Mouse (Mus musculus) lung, postnatal 10 days (tissue): ENCODE data around the gene Mindy2.
"Not testable (repeated sequence)": the region's sequence is repeated elsewhere in the genome, so short reads cannot be mapped to it uniquely, and the experiment has no call there.

ENCODE experiments used
- DNase-seq: peaks from one replicate; pipeline ENCODE4 v3.0.0; 2021

Mindy2 gene

GRCm38 (mm10) chr9:70578123-70578522 lies 78.9 kb downstream of the Mindy2 start:
- no peak for DNase-seq

GRCm38 (mm10) chr9:70570351-70570750 lies 86.6 kb downstream of the Mindy2 start:
- peak; percentile 6 for DNase-seq

- DNase-seq: peak; percentile 7
Measured at GRCm38 (mm10) chr9:70567651-70568050, 89.3 kb downstream of the Mindy2 start.

- no peak for DNase-seq
Measured at GRCm38 (mm10) chr9:70562825-70563224, 94.1 kb downstream of the Mindy2 start.

- DNase-seq: no peak
Measured at GRCm38 (mm10) chr9:70556796-70557195, 100.2 kb downstream of the Mindy2 start.

GRCm38 (mm10) chr9:70555431-70555830 lies 101.5 kb downstream of the Mindy2 start:
- DNase-seq: no peak

- DNase-seq: not testable (repeated sequence)
Measured at GRCm38 (mm10) chr9:70552233-70552632, 104.7 kb downstream of the Mindy2 start.

GRCm38 (mm10) chr9:70551524-70551923 lies 105.5 kb downstream of the Mindy2 start:
- DNase-seq: no peak
